Comparison of ENCODE assay signal across 23 mouse cellular contexts in genomic region chr1:185699758-185700157, GRCm38 (mm10).
A peak's percentile ranks its signal among the peaks of the same experiment; 100 is the strongest.
DNase-seq lines count a peak whose midpoint lies in the region; ATAC-seq and TF ChIP-seq lines count a peak whose summit lies in the region.
"Had no signal": no experiment of that assay in that cellular context is flagged by ENCODE, and none has a peak within 500 bp of the region (broad histone marks: within the 10 kb centered on the region; RNA-seq: fewer than 3 reads in every experiment).

No protein-coding gene starts in this region.

- dilution Hi-C loops in CH12.LX (cut with MboI; ENCODE audit: extremely low pct_ligation_motif_present, extremely low pct_unique_long_range_greater_than_20kb, low sequenced_read_pairs): no loop called here

- DNase-seq in hindbrain, embryonic 11.5 days (ENCODE audit: low spot score): peak; percentile 12
- DNase-seq in hindbrain, embryonic 10.5 days (ENCODE audit: low spot score): no peak
- peak; percentile 82 for DNase-seq in midbrain, embryonic 11.5 days (ENCODE audit: low spot score, missing footprints)
- peak; percentile 34 for DNase-seq in CH12.LX (ENCODE audit: extremely low read depth)
- peak; percentile 28 for DNase-seq in brain, embryonic 14.5 days (ENCODE audit: low read depth)
- DNase-seq: adrenal gland, adult 8-10 months; adrenal gland, postnatal 25 days; cerebellum, adult 18-20 months; cerebellum, adult 9-10 months; cerebellum, postnatal 14 days; forebrain, postnatal 0 days; gastrocnemius, adult 2 months; gastrocnemius, postnatal 14 days; heart, postnatal 36 days; kidney, adult 18-20 months had no signal

- no peak for TF ChIP-seq POLR2A in CH12.LX (IDR thresholded peaks at IDR 0.05; ENCODE audit: low read depth, low read length)
- TF ChIP-seq POLR2A in brain, embryonic 14.5 days (IDR thresholded peaks at IDR 0.05; ENCODE audit: borderline replicate concordance, extremely low read depth, insufficient read depth, insufficient read length, poor library complexity, severe bottlenecking): no peak

- H3K79me2 ChIP-seq in CH12.LX (replicated peaks; ENCODE audit: control insufficient read depth, extremely low read depth, insufficient read depth, poor library complexity, severe bottlenecking): no peaks in the 10 kb centered on the region

- TF ChIP-seq CTCF in CH12.LX (conservative IDR thresholded peaks at IDR 0.05 in 1 of 2, IDR thresholded peaks at IDR 0.05 in 1 of 2; ENCODE audit: low read depth in 2 of 2, low read length in 2 of 2): no peak
- TF ChIP-seq CTCF in brain, embryonic 14.5 days (IDR thresholded peaks at IDR 0.05; ENCODE audit: borderline replicate concordance, extremely low read depth, insufficient read depth, insufficient read length): no peak

- H3K27ac ChIP-seq in hindbrain, embryonic 11.5 days (ENCODE audit: low read depth, low read length): no peak overlapping the region
- H3K27ac ChIP-seq in hindbrain, embryonic 10.5 days: no peak overlapping the region
- no peak overlapping the region for H3K27ac ChIP-seq in midbrain, embryonic 11.5 days (ENCODE audit: low read depth, low read length)
- no peak overlapping the region for H3K27ac ChIP-seq in midbrain, embryonic 16.5 days (ENCODE audit: low read length)
- H3K27ac ChIP-seq in CH12.LX (ENCODE audit: insufficient read depth, low read depth): no peak overlapping the region
- H3K27ac ChIP-seq: embryonic facial prominence, embryonic 15.5 days; gastrocnemius, adult 2 months; hindbrain, embryonic 15.5 days had no signal

- no peaks in the 10 kb centered on the region for H3K9me3 ChIP-seq in hindbrain, embryonic 11.5 days (ENCODE audit: control insufficient read depth, low read length)
- H3K9me3 ChIP-seq in hindbrain, embryonic 10.5 days: no peaks in the 10 kb centered on the region
- no peaks in the 10 kb centered on the region for H3K9me3 ChIP-seq in midbrain, embryonic 11.5 days (ENCODE audit: control insufficient read depth, low read length)
- H3K9me3 ChIP-seq in midbrain, embryonic 16.5 days (replicated peaks; ENCODE audit: control insufficient read depth, low read length, poor library complexity, severe bottlenecking): no peaks in the 10 kb centered on the region
- peaks cover 21% of the 10 kb centered on the region for H3K9me3 ChIP-seq in CH12.LX (replicated peaks; ENCODE audit: low read length)
- H3K9me3 ChIP-seq: embryonic facial prominence, embryonic 15.5 days; hindbrain, embryonic 15.5 days had no signal

- H3K4me2 ChIP-seq in hindbrain, embryonic 11.5 days (replicated peaks; ENCODE audit: low read depth, low read length): no peak overlapping the region
- no peak overlapping the region for H3K4me2 ChIP-seq in midbrain, embryonic 11.5 days
- H3K4me2 ChIP-seq in midbrain, embryonic 16.5 days (ENCODE audit: low read length): no peak overlapping the region
- H3K4me2 ChIP-seq in CH12.LX (ENCODE audit: insufficient read depth, low read depth, poor library complexity, severe bottlenecking): no peak overlapping the region
- H3K4me2 ChIP-seq: embryonic facial prominence, embryonic 15.5 days; heart, embryonic 11.5 days; hindbrain, embryonic 15.5 days had no signal

- no peak overlapping the region for H3K4me3 ChIP-seq in hindbrain, embryonic 11.5 days (ENCODE audit: low read depth, low read length)
- no peak overlapping the region for H3K4me3 ChIP-seq in hindbrain, embryonic 10.5 days
- no peak overlapping the region for H3K4me3 ChIP-seq in midbrain, embryonic 11.5 days (ENCODE audit: low read depth, low read length)
- H3K4me3 ChIP-seq in midbrain, embryonic 16.5 days (ENCODE audit: low read depth, low read length): no peak overlapping the region
- no peak overlapping the region for H3K4me3 ChIP-seq in CH12.LX (replicated peaks in 1 of 3; ENCODE audit: low read depth in 2 of 3, low read length in 2 of 3, poor library complexity in 1 of 3)
- H3K4me3 ChIP-seq: embryonic facial prominence, embryonic 15.5 days; gastrocnemius, adult 2 months; hindbrain, embryonic 15.5 days had no signal

- no peaks in the 10 kb centered on the region for H3K4me1 ChIP-seq in hindbrain, embryonic 11.5 days (replicated peaks; ENCODE audit: control insufficient read depth, insufficient read depth, low read length)
- no peaks in the 10 kb centered on the region for H3K4me1 ChIP-seq in hindbrain, embryonic 10.5 days (replicated peaks)
- H3K4me1 ChIP-seq in midbrain, embryonic 11.5 days (ENCODE audit: control insufficient read depth, insufficient read depth, low read length): no peaks in the 10 kb centered on the region
- no peaks in the 10 kb centered on the region for H3K4me1 ChIP-seq in midbrain, embryonic 16.5 days (ENCODE audit: control insufficient read depth, insufficient read depth, low read length)
- peaks cover 0 to 6% of the 10 kb centered on the region in 2 experiments; a peak in 1 of 4 replicates for H3K4me1 ChIP-seq in CH12.LX (ENCODE audit: control insufficient read depth in 1 of 2, insufficient read depth in 2 of 2)
- H3K4me1 ChIP-seq: embryonic facial prominence, embryonic 15.5 days; hindbrain, embryonic 15.5 days had no signal

- in situ Hi-C loops in CH12.LX (cut with MboI; ENCODE audit: low pct_ligation_motif_present, low pct_unique_long_range_greater_than_20kb, low sequenced_read_pairs): loop anchor here (25.0 kb wide), 2 partner anchors 162 to 1013 kb away; partner anchors contain the start of gene Tgfb2

- no peak for ATAC-seq in hindbrain, embryonic 11.5 days (ENCODE audit: low FRiP score)
- no peak for ATAC-seq in midbrain, embryonic 11.5 days (ENCODE audit: low FRiP score)
- ATAC-seq in midbrain, embryonic 16.5 days: no peak
- ATAC-seq: activated CD4-positive, CD25-positive, alpha-beta regulatory T cell, adult 4 months; CD4-positive, CD25-positive, alpha-beta regulatory T cell, adult 4 months; forebrain, embryonic 14.5 days; forebrain, postnatal 0 days; intestine, embryonic 16.5 days had no signal

- no peak overlapping the region for H3K9ac ChIP-seq in hindbrain, embryonic 11.5 days (ENCODE audit: low read depth, low read length)
- H3K9ac ChIP-seq in midbrain, embryonic 11.5 days (ENCODE audit: low read length): no peak overlapping the region
- no peak overlapping the region for H3K9ac ChIP-seq in midbrain, embryonic 16.5 days (ENCODE audit: low read depth, low read length)
- no peak overlapping the region for H3K9ac ChIP-seq in CH12.LX (ENCODE audit: insufficient read depth, low read depth)
- H3K9ac ChIP-seq: embryonic facial prominence, embryonic 15.5 days; forebrain, postnatal 0 days; hindbrain, embryonic 15.5 days had no signal

- no peaks in the 10 kb centered on the region for H3K36me3 ChIP-seq in hindbrain, embryonic 11.5 days (ENCODE audit: control insufficient read depth, insufficient read depth, low read length)
- no peaks in the 10 kb centered on the region for H3K36me3 ChIP-seq in hindbrain, embryonic 10.5 days
- no peaks in the 10 kb centered on the region for H3K36me3 ChIP-seq in midbrain, embryonic 11.5 days (ENCODE audit: control insufficient read depth, insufficient read depth, low read length)
- H3K36me3 ChIP-seq in midbrain, embryonic 16.5 days (ENCODE audit: control insufficient read depth, insufficient read depth, low read length): no peaks in the 10 kb centered on the region
- H3K36me3 ChIP-seq in CH12.LX (replicated peaks in 1 of 2; ENCODE audit: control insufficient read depth in 1 of 2, insufficient read depth in 1 of 2, low read length in 1 of 2): no peaks in the 10 kb centered on the region
- H3K36me3 ChIP-seq: embryonic facial prominence, embryonic 15.5 days; hindbrain, embryonic 15.5 days had no signal

- no peaks in the 10 kb centered on the region for H3K27me3 ChIP-seq in hindbrain, embryonic 11.5 days (ENCODE audit: control insufficient read depth, insufficient read depth, low read length)
- no peaks in the 10 kb centered on the region for H3K27me3 ChIP-seq in hindbrain, embryonic 10.5 days (ENCODE audit: insufficient read depth, poor library complexity, severe bottlenecking)
- H3K27me3 ChIP-seq in midbrain, embryonic 11.5 days (ENCODE audit: control insufficient read depth, insufficient read depth, low read length): no peaks in the 10 kb centered on the region
- H3K27me3 ChIP-seq in midbrain, embryonic 16.5 days (ENCODE audit: control insufficient read depth, insufficient read depth, low read depth, low read length): no peaks in the 10 kb centered on the region
- H3K27me3 ChIP-seq in CH12.LX (replicated peaks): no peaks in the 10 kb centered on the region
- H3K27me3 ChIP-seq: embryonic facial prominence, embryonic 15.5 days; hindbrain, embryonic 15.5 days had no signal

- TF ChIP-seq RAD21 in CH12.LX (IDR thresholded peaks at IDR 0.05; ENCODE audit: low read depth, low read length): no peak

- TF ChIP-seq EP300 in CH12.LX (IDR thresholded peaks at IDR 0.05; ENCODE audit: low read length): no peak

- 83% methylated on average over 6 of the region's 6 CpGs for WGBS in hindbrain, embryonic 11.5 days
- WGBS in hindbrain, embryonic 10.5 days: 85% methylated on average over 6 of the region's 6 CpGs
- WGBS in midbrain, embryonic 11.5 days: 86% methylated on average over 6 of the region's 6 CpGs
- WGBS in midbrain, embryonic 16.5 days: 62% methylated on average over 6 of the region's 6 CpGs

TF ChIP-seq in CH12.LX, 34 proteins besides CTCF, POLR2A, EP300 and RAD21:
- no peak for TF ChIP-seq RCOR1 (conservative IDR thresholded peaks at IDR 0.05; ENCODE audit: low read depth, low read length)
- no peak for TF ChIP-seq MXI1 (IDR thresholded peaks at IDR 0.05; ENCODE audit: low read depth, low read length)
- TF ChIP-seq ETS1 (conservative IDR thresholded peaks at IDR 0.05; ENCODE audit: low read depth, low read length): peak; percentile 39; the same call in 1 of the 2 replicates
- no peak for TF ChIP-seq MYC (IDR thresholded peaks at IDR 0.05; ENCODE audit: low read depth, low read length)
- TF ChIP-seq ZNF384 (IDR thresholded peaks at IDR 0.05; ENCODE audit: low read depth, low read length): peak; percentile 87
- peak; percentile 73 for TF ChIP-seq BHLHE40 (IDR thresholded peaks at IDR 0.05; ENCODE audit: low read depth, low read length)
